Mouse (Mus musculus): ENCODE measurements around the gene Olfm1. TPM values are rescaled to one million over a fixed set of nuclear protein-coding genes. Genes with fewer than 3 reads are reported as not detected.

The Olfm1 gene
- polyA plus RNA-seq, 1 experiment from 2014 or later: 328 TPM

DNA sequence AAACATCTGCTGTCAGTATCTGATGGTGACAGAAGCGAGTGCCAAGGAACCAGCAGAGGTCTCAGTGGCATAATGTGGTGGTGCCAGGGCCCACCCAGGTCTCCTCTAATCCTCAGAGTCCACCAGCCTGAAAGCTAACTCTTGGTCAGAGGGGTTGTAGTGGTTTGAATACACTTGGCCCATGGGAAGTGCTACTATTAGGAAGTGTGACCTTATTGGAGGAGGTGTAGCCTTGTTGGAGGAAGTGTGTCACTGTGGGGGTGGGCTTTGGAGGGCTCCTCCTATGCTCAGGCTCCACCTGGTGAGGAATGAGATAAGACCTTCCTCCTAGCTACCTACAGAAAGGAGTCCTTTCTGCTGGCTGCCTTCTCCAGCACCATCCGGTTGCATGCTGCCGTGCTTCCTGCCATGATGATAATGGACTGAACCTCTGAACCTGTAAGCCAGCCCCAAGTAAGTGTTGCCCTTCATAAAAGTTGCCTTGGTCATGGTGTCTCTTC, 75.0 kb downstream of the Olfm1 start:
- 98% methylated on average over 3 of the region's 3 CpGs for WGBS
- H3K4me2 ChIP-seq (ENCODE audit: low read length): no peak overlapping the region
- ATAC-seq: no peak

DNA sequence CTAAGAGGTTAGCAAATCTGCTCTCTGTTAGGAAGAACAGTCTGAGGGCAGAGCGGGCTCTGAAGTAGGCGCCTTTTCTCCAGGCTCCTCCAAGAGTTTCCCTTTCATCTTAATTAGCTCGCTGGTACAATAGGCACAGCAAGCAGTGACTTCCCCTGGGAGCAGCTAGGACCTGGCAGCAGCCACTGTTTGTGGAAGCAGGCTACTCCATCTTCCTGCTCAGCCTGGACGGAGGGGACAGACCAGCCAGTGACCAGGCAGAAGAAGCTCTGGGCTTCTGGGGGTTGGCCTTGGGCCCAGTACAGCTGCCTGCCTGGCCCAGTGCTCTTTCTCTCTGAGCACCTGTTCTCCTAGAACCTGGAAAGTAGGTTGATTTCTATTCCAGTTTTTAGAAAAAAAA, 77.8 kb downstream of the Olfm1 start:
- H3K27ac ChIP-seq (ENCODE audit: low read depth, low read length): no peak overlapping the region
- peak; percentile 60 for ATAC-seq
- peaks cover 8% of the 10 kb centered on the region for H3K4me1 ChIP-seq (ENCODE audit: control insufficient read depth, insufficient read depth, low read depth, low read length)

More for the DNA sequence above, 75.0 kb downstream of the Olfm1 start:
- no peak overlapping the region for H3K27ac ChIP-seq (ENCODE audit: low read depth, low read length)
- H3K9me3 ChIP-seq (ENCODE audit: control insufficient read depth, low read length): no peaks in the 10 kb centered on the region
- no peak overlapping the region for H3K4me3 ChIP-seq (ENCODE audit: low read length)
- H3K4me1 ChIP-seq (ENCODE audit: control insufficient read depth, insufficient read depth, low read depth, low read length): peaks cover 8% of the 10 kb centered on the region
- no peaks in the 10 kb centered on the region for H3K27me3 ChIP-seq (replicated peaks; ENCODE audit: control insufficient read depth, insufficient read depth, low read length)
- H3K36me3 ChIP-seq (ENCODE audit: control insufficient read depth, insufficient read depth, low read length): no peaks in the 10 kb centered on the region
- no peak overlapping the region for H3K9ac ChIP-seq (ENCODE audit: low read depth, low read length)

DNA sequence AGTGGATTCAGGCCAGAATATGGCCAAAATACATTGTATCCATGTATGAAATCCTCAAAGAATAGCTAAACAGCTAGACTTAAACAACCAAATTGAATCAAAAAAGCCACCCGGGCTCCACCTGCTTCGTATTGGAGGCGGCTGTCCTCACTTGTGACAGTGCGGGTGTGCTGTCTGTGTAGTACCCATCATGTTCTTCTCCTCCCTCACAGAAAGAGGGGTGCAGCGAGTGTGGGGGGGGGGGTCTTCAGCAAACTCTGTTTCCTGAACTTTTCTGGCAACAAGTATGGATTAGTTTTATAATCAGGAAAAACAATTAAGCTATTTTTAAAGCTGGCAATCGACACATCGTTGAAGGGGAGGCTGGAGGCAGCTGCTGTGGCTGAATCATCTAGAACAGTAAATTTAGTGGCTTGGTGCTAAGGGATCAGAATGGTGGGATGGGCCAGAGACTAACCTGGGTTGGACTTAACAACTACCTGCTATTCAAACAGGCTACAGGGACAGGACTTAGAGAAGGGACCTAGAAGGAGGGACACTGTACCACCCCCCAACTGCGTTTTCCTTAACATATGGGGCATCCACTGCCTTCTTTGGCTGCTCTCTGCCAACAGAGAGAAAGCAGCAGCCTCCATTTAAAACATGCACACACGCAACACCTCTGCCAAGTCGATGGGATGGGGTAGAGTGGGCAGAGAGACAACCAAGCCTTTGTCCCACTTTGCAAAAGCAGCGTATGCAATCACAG, 79.6 kb downstream of the Olfm1 start:
- no peak for ATAC-seq
- Histone ChIP-seq H3K4me2 (ENCODE audit: low read length) (no peak overlapping the region), H3K27me3 (replicated peaks; ENCODE audit: control insufficient read depth, insufficient read depth, low read length) (no peaks in the 10 kb centered on the region), H3K4me1 (ENCODE audit: control insufficient read depth, insufficient read depth, low read depth, low read length) (peaks cover 8% of the 10 kb centered on the region), H3K9ac (ENCODE audit: low read depth, low read length) (no peak overlapping the region), H3K4me3 (ENCODE audit: low read length) (no peak overlapping the region), H3K27ac (ENCODE audit: low read depth, low read length) (no peak overlapping the region), H3K9me3 (ENCODE audit: control insufficient read depth, low read length) (no peaks in the 10 kb centered on the region), H3K36me3 (ENCODE audit: control insufficient read depth, insufficient read depth, low read length) (no peaks in the 10 kb centered on the region)
- 71% methylated on average over 11 of the region's 11 CpGs for WGBS

More for the DNA sequence above, 77.8 kb downstream of the Olfm1 start:
- Histone ChIP-seq H3K27me3 (replicated peaks; ENCODE audit: control insufficient read depth, insufficient read depth, low read length) (no peaks in the 10 kb centered on the region), H3K9ac (ENCODE audit: low read depth, low read length) (no peak overlapping the region), H3K4me2 (ENCODE audit: low read length) (no peak overlapping the region), H3K9me3 (ENCODE audit: control insufficient read depth, low read length) (no peaks in the 10 kb centered on the region), H3K36me3 (ENCODE audit: control insufficient read depth, insufficient read depth, low read length) (no peaks in the 10 kb centered on the region), H3K4me3 (ENCODE audit: low read length) (no peak overlapping the region)
- 1% methylated on average over 4 of the region's 4 CpGs for WGBS

DNA sequence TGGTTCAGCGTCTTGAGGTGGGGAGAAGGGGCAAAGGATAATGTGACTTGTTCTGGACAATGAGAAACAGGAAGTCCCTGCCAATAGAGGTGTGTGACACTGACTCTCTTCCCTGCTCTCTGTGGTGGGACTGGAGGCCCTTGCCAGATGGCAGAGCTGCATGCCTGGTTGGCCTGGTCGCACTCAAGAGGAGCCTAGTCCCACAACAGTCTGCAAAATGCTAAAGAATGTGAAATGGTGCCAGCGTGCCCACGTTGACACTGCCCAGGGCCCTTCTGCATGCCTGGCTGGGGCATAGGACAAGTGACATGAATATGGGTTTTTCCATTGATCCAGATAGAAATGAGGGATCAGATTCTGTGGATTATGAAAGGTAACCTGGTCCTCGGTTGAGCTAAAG, 81.2 kb downstream of the Olfm1 start:
- Histone ChIP-seq H3K4me3 (ENCODE audit: low read length) (no peak overlapping the region), H3K4me1 (ENCODE audit: control insufficient read depth, insufficient read depth, low read depth, low read length) (peaks cover 16% of the 10 kb centered on the region), H3K27me3 (replicated peaks; ENCODE audit: control insufficient read depth, insufficient read depth, low read length) (no peaks in the 10 kb centered on the region), H3K4me2 (ENCODE audit: low read length) (no peak overlapping the region), H3K36me3 (ENCODE audit: control insufficient read depth, insufficient read depth, low read length) (no peaks in the 10 kb centered on the region), H3K9ac (ENCODE audit: low read depth, low read length) (no peak overlapping the region), H3K27ac (ENCODE audit: low read depth, low read length) (no peak overlapping the region), H3K9me3 (ENCODE audit: control insufficient read depth, low read length) (no peaks in the 10 kb centered on the region)
- ATAC-seq: no peak
- WGBS: 72% methylated on average over 5 of the region's 5 CpGs

DNA sequence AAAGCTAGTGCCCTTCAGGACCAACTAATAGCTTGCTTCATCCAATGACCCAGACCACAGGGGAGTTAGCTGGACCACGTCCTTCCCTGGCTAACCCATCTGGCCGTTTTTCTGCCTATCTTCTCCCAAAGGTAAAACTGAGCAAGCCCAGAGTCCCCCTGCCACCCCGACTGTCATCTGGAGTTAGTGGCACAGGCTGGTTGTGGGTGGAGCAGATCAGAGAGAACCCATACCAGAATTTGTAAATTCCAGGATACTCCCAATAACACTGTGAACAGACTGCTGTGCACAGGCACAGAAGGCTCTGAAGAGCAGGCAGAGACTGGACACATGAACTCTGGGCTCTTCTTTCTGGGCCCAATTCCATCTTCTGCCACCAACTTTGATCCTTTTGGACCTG, 82.6 kb downstream of the Olfm1 start:
- Histone ChIP-seq H3K4me1 (ENCODE audit: control insufficient read depth, insufficient read depth, low read depth, low read length) (peaks cover 17% of the 10 kb centered on the region), H3K9me3 (ENCODE audit: control insufficient read depth, low read length) (no peaks in the 10 kb centered on the region), H3K9ac (ENCODE audit: low read depth, low read length) (no peak overlapping the region), H3K36me3 (ENCODE audit: control insufficient read depth, insufficient read depth, low read length) (no peaks in the 10 kb centered on the region), H3K4me2 (ENCODE audit: low read length) (no peak overlapping the region), H3K27me3 (replicated peaks; ENCODE audit: control insufficient read depth, insufficient read depth, low read length) (no peaks in the 10 kb centered on the region), H3K4me3 (ENCODE audit: low read length) (no peak overlapping the region), H3K27ac (ENCODE audit: low read depth, low read length) (no peak overlapping the region)
- ATAC-seq: no peak
- WGBS: 73% methylated on average over 3 of the region's 3 CpGs

DNA sequence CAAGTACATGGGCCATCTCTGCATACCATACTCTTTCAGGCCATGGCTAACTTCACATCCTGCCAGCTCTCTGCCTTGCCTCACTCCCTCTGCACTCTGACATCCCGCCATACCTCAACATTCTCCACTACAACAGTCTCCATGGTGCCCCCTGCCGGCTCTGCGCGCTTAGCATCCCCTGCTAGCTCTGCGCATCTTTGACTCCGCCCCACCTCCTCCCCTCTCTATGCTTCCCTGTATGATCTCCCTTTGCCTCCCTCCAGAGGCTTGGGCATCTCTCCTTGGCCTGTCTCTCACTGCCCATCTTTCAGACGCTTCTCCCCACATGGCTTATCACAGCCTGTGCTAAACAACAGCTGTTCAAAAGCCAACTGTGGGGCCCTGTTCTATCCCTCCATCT, 85.4 kb downstream of the Olfm1 start:
- Histone ChIP-seq H3K4me3 (ENCODE audit: low read length) (no peak overlapping the region), H3K4me1 (ENCODE audit: control insufficient read depth, insufficient read depth, low read depth, low read length) (peaks cover 11% of the 10 kb centered on the region), H3K36me3 (ENCODE audit: control insufficient read depth, insufficient read depth, low read length) (no peaks in the 10 kb centered on the region), H3K27ac (ENCODE audit: low read depth, low read length) (no peak overlapping the region), H3K9me3 (ENCODE audit: control insufficient read depth, low read length) (no peaks in the 10 kb centered on the region), H3K4me2 (ENCODE audit: low read length) (no peak overlapping the region), H3K9ac (ENCODE audit: low read depth, low read length) (no peak overlapping the region), H3K27me3 (replicated peaks; ENCODE audit: control insufficient read depth, insufficient read depth, low read length) (no peaks in the 10 kb centered on the region)
- no peak for ATAC-seq
- 10% methylated on average over 7 of the region's 7 CpGs for WGBS

DNA sequence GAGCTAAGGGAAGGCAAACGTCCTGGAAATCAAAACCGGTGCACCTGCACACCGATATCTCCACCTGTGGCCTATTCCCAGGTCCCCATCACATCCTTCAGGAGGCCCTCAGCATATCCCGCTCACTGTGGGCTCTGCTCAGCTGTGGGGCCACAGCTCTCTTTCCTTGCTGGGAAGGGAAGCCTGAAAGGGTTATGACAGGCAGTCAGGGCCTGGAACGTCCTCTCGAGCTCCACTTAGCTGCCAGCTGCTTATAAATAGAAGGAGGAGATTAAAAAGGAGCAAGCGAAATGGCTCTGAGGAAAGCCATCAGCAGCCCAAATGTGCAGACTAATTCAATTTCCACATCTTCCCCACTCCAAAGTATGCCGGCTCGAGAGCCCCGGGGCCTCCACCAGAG, 86.1 kb downstream of the Olfm1 start:
- ATAC-seq: peak; percentile 44; the same call in 1 of the 2 replicates
- peak overlapping the region; percentile 42; the same call in 1 of the 2 replicates for H3K27ac ChIP-seq (ENCODE audit: low read depth, low read length)

More for the DNA sequence above, 86.1 kb downstream of the Olfm1 start:
- Histone ChIP-seq H3K27me3 (replicated peaks; ENCODE audit: control insufficient read depth, insufficient read depth, low read length) (no peaks in the 10 kb centered on the region), H3K4me1 (ENCODE audit: control insufficient read depth, insufficient read depth, low read depth, low read length) (peaks cover 11% of the 10 kb centered on the region), H3K4me2 (ENCODE audit: low read length) (no peak overlapping the region), H3K4me3 (ENCODE audit: low read length) (no peak overlapping the region), H3K36me3 (ENCODE audit: control insufficient read depth, insufficient read depth, low read length) (no peaks in the 10 kb centered on the region), H3K9me3 (ENCODE audit: control insufficient read depth, low read length) (no peaks in the 10 kb centered on the region), H3K9ac (ENCODE audit: low read depth, low read length) (0 out of 2 replicates have a peak overlapping the region, but pooled peaks have one; percentile 22)
- WGBS: 67% methylated on average over 10 of the region's 10 CpGs

Other genes with a start within 250 kb of the Olfm1 start
- not detected in 2 replicates for gene Fcnb, start 108.1 kb upstream of the Olfm1 start, polyA plus RNA-seq (2015; fragmentation: Nextera tagmentation; extraction: Ambion mirVana)